ENCODE assay signal across 11 mouse cellular contexts in the genomic region with DNA sequence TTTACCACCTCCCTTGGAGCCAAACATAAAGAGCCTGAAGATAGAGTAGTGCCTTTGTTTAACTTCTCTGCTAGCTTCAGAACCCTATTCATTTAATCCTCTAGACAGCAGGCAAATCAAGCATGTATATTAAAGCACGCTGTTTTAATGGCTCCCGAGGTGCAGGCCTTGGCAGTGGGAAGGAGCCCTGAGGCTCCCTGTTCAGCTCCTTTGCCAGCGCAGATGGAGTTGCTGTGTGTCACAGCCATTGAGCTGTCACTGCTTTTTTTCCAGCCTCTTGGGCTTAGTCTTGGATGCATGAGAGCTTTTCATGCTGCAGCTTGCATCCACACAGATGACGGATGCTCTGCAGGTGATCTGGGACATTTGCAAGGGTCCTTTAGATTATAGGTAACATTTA.
A peak's percentile ranks its signal among the peaks of the same experiment; 100 is the strongest.
DNase-seq lines count a peak whose midpoint lies in the region; ATAC-seq and TF ChIP-seq lines count a peak whose summit lies in the region.
"Had no signal": no experiment of that assay in that cellular context is flagged by ENCODE, and none has a peak within 500 bp of the region (broad histone marks: within the 10 kb centered on the region; RNA-seq: fewer than 3 reads in every experiment).

No protein-coding gene starts in this region.

- H3K4me3 ChIP-seq in hindbrain, embryonic 14.5 days (replicated peaks; ENCODE audit: low read length): no peak overlapping the region
- H3K4me3 ChIP-seq in hindbrain, embryonic 10.5 days: no peak overlapping the region
- H3K4me3 ChIP-seq in gastrocnemius, adult 2 months: no peak overlapping the region
- H3K4me3 ChIP-seq: heart, embryonic 13.5 days; liver, embryonic 12.5 days; lung, embryonic 15.5 days had no signal

- intact Hi-C loops in gastrocnemius, adult 2 months (cut with DNase I): no loop called here

- H3K9ac ChIP-seq in hindbrain, embryonic 14.5 days: no peak overlapping the region
- H3K9ac ChIP-seq: heart, embryonic 13.5 days; liver, embryonic 12.5 days; lung, embryonic 15.5 days had no signal

- H3K36me3 ChIP-seq in hindbrain, embryonic 14.5 days (replicated peaks; ENCODE audit: control insufficient read depth, insufficient read depth): no peaks in the 10 kb centered on the region
- H3K36me3 ChIP-seq in hindbrain, embryonic 10.5 days: no peaks in the 10 kb centered on the region
- H3K36me3 ChIP-seq: heart, embryonic 13.5 days; liver, embryonic 12.5 days; lung, embryonic 15.5 days had no signal

- ATAC-seq in hindbrain, embryonic 14.5 days (ENCODE audit: low FRiP score): no peak
- ATAC-seq in megakaryocyte, adult 5-6 weeks (ENCODE audit: poor library complexity, severe bottlenecking): no peak
- ATAC-seq: liver, embryonic 12.5 days had no signal

- H3K4me2 ChIP-seq in hindbrain, embryonic 14.5 days (replicated peaks): no peak overlapping the region
- H3K4me2 ChIP-seq: heart, embryonic 13.5 days; liver, embryonic 12.5 days; lung, embryonic 15.5 days had no signal

- H3K27me3 ChIP-seq in hindbrain, embryonic 14.5 days (ENCODE audit: control insufficient read depth, insufficient read depth, low read length): no peaks in the 10 kb centered on the region
- 0 out of 2 replicates have a peak, but pooled peaks cover 3% of the 10 kb centered on the region for H3K27me3 ChIP-seq in hindbrain, embryonic 10.5 days (ENCODE audit: insufficient read depth, poor library complexity, severe bottlenecking)
- H3K27me3 ChIP-seq: lung, embryonic 15.5 days had no signal

- H3K9me3 ChIP-seq in hindbrain, embryonic 14.5 days (ENCODE audit: control insufficient read depth, low read length): no peaks in the 10 kb centered on the region
- H3K9me3 ChIP-seq in hindbrain, embryonic 10.5 days: no peaks in the 10 kb centered on the region
- H3K9me3 ChIP-seq: heart, embryonic 13.5 days; liver, embryonic 12.5 days; lung, embryonic 15.5 days had no signal

- H3K27ac ChIP-seq in hindbrain, embryonic 14.5 days: no peak overlapping the region
- H3K27ac ChIP-seq in hindbrain, embryonic 10.5 days: no peak overlapping the region
- H3K27ac ChIP-seq in gastrocnemius, adult 2 months: no peak overlapping the region
- H3K27ac ChIP-seq: heart, embryonic 13.5 days; liver, embryonic 12.5 days; lung, embryonic 15.5 days had no signal

- WGBS in hindbrain, embryonic 14.5 days: 27% methylated on average over 4 of the region's 4 CpGs
- WGBS in hindbrain, embryonic 10.5 days: 52% methylated on average over 4 of the region's 4 CpGs

- DNase-seq in hindbrain, embryonic 14.5 days (ENCODE audit: low spot score): peak; percentile 58
- no peak for DNase-seq in hindbrain, embryonic 10.5 days (ENCODE audit: low spot score)
- peak; percentile 87 for DNase-seq in brain, adult 2 months (ENCODE audit: low read depth, low spot score)
- DNase-seq in cerebellum, adult 11 months: peak; percentile 56
- DNase-seq in cerebellum, postnatal 25 days: peak; percentile 59 to 74
- DNase-seq in gastrocnemius, adult 2 months: no peak
- DNase-seq: right cerebral cortex, postnatal 14 days had no signal

- peaks cover 4% of the 10 kb centered on the region for H3K4me1 ChIP-seq in hindbrain, embryonic 14.5 days (replicated peaks; ENCODE audit: control insufficient read depth, insufficient read depth, low read length)
- H3K4me1 ChIP-seq in hindbrain, embryonic 10.5 days (replicated peaks): peaks cover 8% of the 10 kb centered on the region; the same call in 1 of the 2 replicates
- H3K4me1 ChIP-seq: heart, embryonic 13.5 days; lung, embryonic 15.5 days had no signal

- TF ChIP-seq CTCF in gastrocnemius, adult 2 months (IDR thresholded peaks at IDR 0.05): no peak

Comparison
In these comparisons a context has a peak if more than half of its experiments do, and no peak if none do; other contexts are left out.
1. DNase-seq: peak in hindbrain, embryonic 14.5 days (single experiment), brain, adult 2 months (single experiment), cerebellum, adult 11 months (single experiment) and cerebellum, postnatal 25 days (2 of 2); none in hindbrain, embryonic 10.5 days (single experiment) and gastrocnemius, adult 2 months (single experiment).